Mouse (Mus musculus) liver, embryonic 16.5 days (tissue): ENCODE measurements at regions not wholly inside any gene's neighbourhood (a gene's known extent, or its start where the extent isn't known, plus 50 kb on each side); places are given as distances from the start of the nearest gene placed in this dataset.

Experiments
- ATAC-seq: fragments of 200-750 bp; cut with Nextera tagmentation; 2 replicates; pipeline ENCODE4 v1.8.0; 2017; ENCODE audit warnings: low read depth, mild to moderate bottlenecking, moderate number of reproducible peaks, moderate library complexity
- H3K27ac ChIP-seq: fragments of 300-500 bp; sonication (generic); 2 replicates; pipeline ENCODE4 v1.5.1; 2014; ENCODE audit warnings: mild to moderate bottlenecking, low read length
- H3K27me3 ChIP-seq: fragments of 300-500 bp; sonication (generic); 2 replicates; pipeline ENCODE4 v1.6.1; 2014; ENCODE audit warnings: low read depth, low read length, mixed read lengths; ENCODE audit not compliant: control insufficient read depth, insufficient read depth
- H3K36me3 ChIP-seq: fragments of 300-500 bp; sonication (generic); 2 replicates; pipeline ENCODE4 v1.6.1; 2014; ENCODE audit warnings: mild to moderate bottlenecking; ENCODE audit not compliant: control insufficient read depth, insufficient read depth
- H3K4me1 ChIP-seq: fragments of 300-500 bp; sonication (generic); 2 replicates; pipeline ENCODE4 v1.6.1; 2014; ENCODE audit warnings: low read depth, low read length, mixed read lengths; ENCODE audit not compliant: control insufficient read depth
- H3K4me2 ChIP-seq: fragments of 300-500 bp; sonication (generic); 2 replicates; pipeline ENCODE4 v1.6.1; 2014; ENCODE audit warnings: low read depth, low read length, mixed read lengths
- H3K4me3 ChIP-seq: fragments of 300-500 bp; sonication (generic); 2 replicates; pipeline ENCODE4 v1.5.1; 2014; ENCODE audit warnings: low read depth, mild to moderate bottlenecking, low read length
- H3K9ac ChIP-seq: fragments of 300-500 bp; sonication (generic); 2 replicates; pipeline ENCODE4 v1.6.1; 2014; ENCODE audit warnings: low read depth, low read length
- H3K9me3 ChIP-seq: fragments of 300-500 bp; sonication (generic); replicated peaks from 2 replicates; pipeline ENCODE4 v1.6.1; 2016; ENCODE audit warnings: low read length; ENCODE audit not compliant: control insufficient read depth
- WGBS: fragments of 180-500 bp; shearing (Covaris S2); extraction: QIAGEN DNeasy Blood & Tissue Kit; methylation state at CpG from one replicate; pipeline ENCODE4 v1.1.7; 2014; ENCODE audit not compliant: insufficient replicate concordance; 5-methylcytosine and 5-hydroxymethylcytosine counted together

DNA sequence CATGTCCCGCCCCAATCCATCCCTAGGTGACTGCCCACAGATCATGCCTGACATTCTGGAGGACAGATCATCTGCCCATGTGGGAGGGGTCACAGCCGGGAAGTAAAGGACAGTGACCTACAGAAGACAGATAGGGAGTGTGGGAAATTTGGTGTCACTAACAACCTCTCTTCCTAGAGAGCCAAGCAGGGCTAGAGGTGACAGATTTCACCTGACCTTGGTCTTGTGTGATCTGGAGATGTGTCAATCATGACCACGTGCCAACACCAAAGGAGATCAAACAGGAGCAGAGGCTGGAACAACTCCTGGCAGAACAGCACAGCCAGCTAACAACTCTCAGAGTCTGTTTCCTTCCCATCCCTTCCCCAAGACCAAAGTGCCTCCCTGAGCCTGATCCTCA, 85.0 kb downstream of the Rplp1 start:
- ATAC-seq: no peak
- WGBS: 39% methylated on average over 3 of the region's 3 CpGs

DNA sequence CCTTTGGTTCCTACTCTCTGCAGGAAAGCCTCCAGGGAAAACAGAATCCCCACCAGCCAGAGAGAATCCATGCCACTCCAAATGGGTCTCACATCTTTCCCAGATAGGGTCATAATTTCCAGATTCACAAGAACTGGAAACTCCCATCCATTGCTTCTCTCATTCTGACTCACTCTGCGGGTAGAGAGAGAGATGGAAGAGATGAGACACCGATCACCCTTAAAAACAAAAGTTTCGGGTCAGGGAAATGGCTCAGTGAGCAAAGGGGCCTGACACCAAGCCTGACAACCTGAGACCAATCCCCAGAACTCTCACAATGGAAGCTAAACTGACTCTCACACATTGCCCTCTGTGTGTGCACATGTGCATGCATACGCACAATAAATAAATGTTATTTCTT, 86.6 kb downstream of the Rplp1 start:
- no peak for ATAC-seq
- Histone ChIP-seq H3K27me3 (no peaks in the 10 kb centered on the region), H3K27ac (no peak overlapping the region), H3K9me3 (no peaks in the 10 kb centered on the region), H3K4me2 (no peak overlapping the region), H3K4me3 (no peak overlapping the region), H3K36me3 (no peaks in the 10 kb centered on the region), H3K9ac (no peak overlapping the region), H3K4me1 (peaks cover 6% of the 10 kb centered on the region)
- 76% methylated on average over 4 of the region's 4 CpGs for WGBS

More for the DNA sequence above, 85.0 kb downstream of the Rplp1 start:
- Histone ChIP-seq H3K27me3 (no peaks in the 10 kb centered on the region), H3K4me3 (no peak overlapping the region), H3K27ac (no peak overlapping the region), H3K4me1 (peaks cover 6% of the 10 kb centered on the region), H3K9ac (no peak overlapping the region), H3K4me2 (no peak overlapping the region), H3K36me3 (no peaks in the 10 kb centered on the region), H3K9me3 (no peaks in the 10 kb centered on the region)

DNA sequence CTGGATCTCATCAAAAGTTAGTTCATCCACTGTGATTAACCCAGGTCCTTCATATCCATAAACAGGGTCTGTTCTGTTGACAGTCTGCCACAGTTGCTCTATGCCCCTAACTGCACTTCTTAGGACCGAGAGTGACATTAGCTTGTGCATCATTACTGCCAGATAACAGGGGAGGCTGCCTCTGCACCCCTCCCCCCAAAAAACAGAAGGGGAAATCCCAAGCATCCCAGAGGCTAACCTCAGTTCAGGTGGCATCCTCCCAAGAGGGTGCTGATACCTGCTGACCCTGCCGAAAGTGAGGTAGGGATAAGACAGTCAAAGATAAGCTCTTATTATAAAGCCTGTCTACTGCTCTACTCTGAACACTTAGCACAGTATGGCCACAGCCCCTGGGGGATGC, 87.3 kb downstream of the Rplp1 start:
- Histone ChIP-seq H3K9ac (no peak overlapping the region), H3K4me3 (no peak overlapping the region), H3K4me2 (no peak overlapping the region), H3K9me3 (no peaks in the 10 kb centered on the region), H3K4me1 (peaks cover 6% of the 10 kb centered on the region), H3K27ac (no peak overlapping the region), H3K36me3 (no peaks in the 10 kb centered on the region), H3K27me3 (no peaks in the 10 kb centered on the region)
- ATAC-seq: no peak
- WGBS: 57% methylated on average over 2 of the region's 2 CpGs

DNA sequence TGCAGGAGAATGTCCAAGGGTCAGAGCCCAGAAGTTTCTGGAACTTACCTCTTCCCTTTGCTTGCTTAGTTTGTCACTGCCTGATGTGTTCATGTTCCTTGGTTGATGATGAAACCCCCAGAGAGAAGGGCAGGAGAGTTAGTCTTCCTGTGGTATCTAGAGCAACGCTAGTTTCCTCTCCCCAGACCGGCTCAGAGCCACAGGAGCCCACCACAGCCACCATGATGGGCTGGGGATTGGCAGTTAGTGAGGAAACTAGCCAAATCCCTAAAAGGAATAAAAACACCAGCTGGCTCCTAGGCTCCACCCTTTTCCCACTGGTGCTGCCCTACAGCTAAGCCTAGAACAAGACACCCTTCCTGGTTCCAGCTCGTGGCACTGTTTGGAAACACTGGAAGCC, 87.9 kb downstream of the Rplp1 start:
- H3K27ac ChIP-seq: no peak overlapping the region
- ATAC-seq: no peak
- H3K4me3 ChIP-seq: no peak overlapping the region
- H3K9me3 ChIP-seq: no peaks in the 10 kb centered on the region
- no peak overlapping the region for H3K4me2 ChIP-seq
- H3K27me3 ChIP-seq: no peaks in the 10 kb centered on the region
- peaks cover 6% of the 10 kb centered on the region for H3K4me1 ChIP-seq
- H3K9ac ChIP-seq: no peak overlapping the region
- 21% methylated on average over 3 of the region's 3 CpGs for WGBS
- no peaks in the 10 kb centered on the region for H3K36me3 ChIP-seq

DNA sequence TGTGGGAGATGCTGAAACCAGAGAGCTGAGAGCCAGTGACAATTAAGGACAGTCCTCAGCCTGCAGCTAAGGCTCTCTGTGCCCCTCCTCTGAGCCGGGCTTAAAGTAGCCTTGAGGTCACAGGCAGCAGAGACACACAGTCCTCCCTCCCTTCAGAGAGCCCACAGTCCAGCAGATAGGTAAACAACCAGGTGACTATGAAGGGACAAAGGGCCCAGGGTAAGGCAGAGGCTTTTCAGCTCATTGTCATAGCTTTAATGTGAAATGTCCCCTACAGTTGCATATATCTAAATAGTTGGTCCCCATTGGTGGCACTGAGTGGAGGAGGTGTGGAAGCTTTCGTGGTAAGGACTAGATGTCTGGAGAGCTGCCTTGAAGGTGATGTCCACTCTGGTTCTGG, 88.5 kb downstream of the Rplp1 start:
- Histone ChIP-seq H3K36me3 (no peaks in the 10 kb centered on the region), H3K4me1 (peaks cover 6% of the 10 kb centered on the region), H3K4me2 (no peak overlapping the region), H3K9ac (no peak overlapping the region), H3K4me3 (no peak overlapping the region), H3K27me3 (no peaks in the 10 kb centered on the region), H3K9me3 (no peaks in the 10 kb centered on the region), H3K27ac (0 out of 2 replicates have a peak overlapping the region, but pooled peaks have one; percentile 12)
- ATAC-seq: peak; percentile 84
- 37% methylated on average over 2 of the region's 2 CpGs for WGBS

DNA sequence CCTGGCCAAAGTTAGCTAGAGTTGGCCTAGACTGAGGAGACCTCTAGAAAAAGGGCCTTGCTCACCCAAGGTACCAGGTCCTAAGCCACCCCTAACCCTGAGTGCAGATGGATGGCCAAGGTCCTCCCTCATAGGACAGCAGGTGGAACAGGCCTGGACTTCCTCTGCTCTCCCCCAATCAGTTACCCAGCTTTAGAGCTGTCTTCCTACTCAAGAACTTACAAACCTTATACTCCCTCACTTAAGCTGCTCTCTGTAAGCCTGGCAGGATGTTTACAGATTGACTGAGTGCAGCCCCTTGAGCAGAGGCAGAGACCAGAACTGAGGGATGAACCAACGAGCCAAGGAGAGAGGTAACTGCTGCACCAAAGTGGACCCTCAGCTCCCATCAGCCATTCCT, 94.5 kb downstream of the Rplp1 start:
- no peaks in the 10 kb centered on the region for H3K9me3 ChIP-seq
- H3K27ac ChIP-seq: no peak overlapping the region
- no peaks in the 10 kb centered on the region for H3K36me3 ChIP-seq
- no peak overlapping the region for H3K4me3 ChIP-seq
- no peak overlapping the region for H3K4me2 ChIP-seq
- ATAC-seq: no peak
- H3K9ac ChIP-seq: no peak overlapping the region
- H3K27me3 ChIP-seq: no peaks in the 10 kb centered on the region
- 35% methylated on average over 1 of the region's 1 CpGs for WGBS
- H3K4me1 ChIP-seq: peaks cover 3% of the 10 kb centered on the region

DNA sequence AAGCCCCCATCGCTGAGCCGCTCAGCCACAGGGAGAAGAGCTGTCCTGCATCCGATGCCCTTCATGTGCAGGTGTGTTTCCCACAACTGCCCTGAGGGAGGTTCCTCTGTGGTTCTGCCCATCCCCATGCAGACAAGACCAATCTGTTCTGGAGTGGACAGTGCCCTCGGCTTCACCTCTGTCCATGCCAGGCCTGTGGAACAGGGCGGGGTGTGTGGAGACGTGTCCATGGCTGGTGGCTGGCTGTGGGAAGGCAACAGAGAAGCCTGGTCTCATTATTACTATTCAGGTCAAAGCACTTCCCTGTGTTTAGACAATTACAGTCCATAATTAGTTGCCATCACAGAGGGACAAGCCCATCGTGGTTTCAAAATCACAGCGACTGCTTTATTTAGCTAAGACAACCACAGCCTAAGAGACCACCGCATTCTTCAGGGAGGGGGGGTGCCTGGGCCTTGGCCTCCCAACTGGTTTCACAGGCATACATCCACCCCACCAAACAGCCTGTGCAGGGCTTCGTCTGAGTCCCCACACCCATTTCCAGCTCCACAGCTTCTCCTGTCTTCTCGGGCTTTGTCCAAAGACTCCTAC, 97.7 kb downstream of the Rplp1 start:
- WGBS: 67% methylated on average over 11 of the region's 11 CpGs
- H3K27me3 ChIP-seq: no peaks in the 10 kb centered on the region
- H3K4me3 ChIP-seq: no peak overlapping the region
- H3K4me2 ChIP-seq: no peak overlapping the region
- H3K36me3 ChIP-seq: no peaks in the 10 kb centered on the region
- H3K9me3 ChIP-seq: no peaks in the 10 kb centered on the region
- no peak overlapping the region for H3K9ac ChIP-seq
- no peak for ATAC-seq
- H3K4me1 ChIP-seq: peaks cover 3% of the 10 kb centered on the region
- no peak overlapping the region for H3K27ac ChIP-seq

DNA sequence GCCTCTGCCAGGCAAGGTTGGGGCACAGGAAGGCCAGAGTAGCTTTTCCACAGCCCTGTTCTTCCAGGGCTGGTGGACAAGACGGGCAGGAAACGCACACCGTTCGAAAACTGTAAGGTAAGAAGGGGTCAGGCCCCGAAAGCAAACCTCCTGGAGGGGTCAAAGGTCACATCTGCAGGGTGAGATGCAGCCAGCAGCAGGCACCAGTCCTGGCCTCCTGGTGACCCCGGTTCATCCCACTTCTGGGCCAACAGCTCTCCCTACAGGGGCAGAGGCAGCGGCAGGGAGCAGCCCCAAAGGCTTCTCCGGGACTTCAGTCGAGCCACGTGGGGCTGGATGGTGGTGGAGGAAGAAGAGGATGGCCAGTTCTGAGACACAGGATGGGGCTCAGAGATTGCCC, 98.3 kb downstream of the Rplp1 start:
- WGBS: 43% methylated on average over 10 of the region's 10 CpGs
- no peak for ATAC-seq

DNA sequence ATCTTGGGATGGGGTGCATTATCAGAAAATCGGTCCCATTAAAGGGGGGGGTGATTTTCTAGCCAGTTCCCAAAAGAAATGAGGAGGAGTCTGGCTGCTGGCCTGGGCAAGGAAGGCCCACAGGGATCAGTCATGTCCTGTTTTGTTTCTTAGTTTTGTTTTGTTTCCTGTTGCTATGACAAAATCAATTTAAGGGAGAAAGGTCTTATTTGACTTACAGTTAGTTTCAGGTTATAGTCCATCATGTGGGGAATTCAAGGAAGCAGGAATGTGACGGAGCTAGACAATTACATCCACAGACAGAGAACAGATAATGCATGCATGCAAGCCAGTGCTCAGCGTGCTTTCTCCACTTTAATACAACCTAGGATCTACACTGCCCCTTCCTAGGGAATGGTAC, 101.1 kb downstream of the Rplp1 start:
- Histone ChIP-seq H3K4me2 (no peak overlapping the region), H3K4me3 (no peak overlapping the region), H3K9ac (no peak overlapping the region), H3K4me1 (peaks cover 3% of the 10 kb centered on the region), H3K27me3 (no peaks in the 10 kb centered on the region), H3K36me3 (no peaks in the 10 kb centered on the region), H3K27ac (peak overlapping the region; percentile 64), H3K9me3 (no peaks in the 10 kb centered on the region)
- WGBS: 50% methylated on average over 3 of the region's 3 CpGs
- ATAC-seq: peak; percentile 31; the same call in 1 of the 2 replicates

More for the DNA sequence above, 98.3 kb downstream of the Rplp1 start:
- Histone ChIP-seq H3K27ac (no peak overlapping the region), H3K4me1 (peaks cover 3% of the 10 kb centered on the region), H3K9ac (no peak overlapping the region), H3K36me3 (no peaks in the 10 kb centered on the region), H3K9me3 (no peaks in the 10 kb centered on the region), H3K4me3 (no peak overlapping the region), H3K27me3 (no peaks in the 10 kb centered on the region), H3K4me2 (no peak overlapping the region)
